12 mouse cellular contexts compared by ENCODE assay signal in genomic region chr2:104491221-104491795, GRCm38 (mm10). TPM values are rescaled to one million over a fixed set of nuclear protein-coding genes. Genes with fewer than 3 reads are reported as not detected.
DNase-seq lines count a peak whose midpoint lies in the region; ATAC-seq and TF ChIP-seq lines count a peak whose summit lies in the region.
"Had no signal": no experiment of that assay in that cellular context is flagged by ENCODE, and none has a peak within 500 bp of the region (broad histone marks: within the 10 kb centered on the region; RNA-seq: fewer than 3 reads in every experiment).

No protein-coding gene starts in this region.

- DNase-seq in gastrocnemius, adult 2 months, result no peak
- no peak for DNase-seq in gastrocnemius, postnatal 25 days
- no peak for DNase-seq in left cerebral cortex, adult 2 months (ENCODE audit: extremely low spot score in 1 of 2, low spot score in 2 of 2)
- no peak for DNase-seq in left cerebral cortex, postnatal 4 days
- DNase-seq in Muller cell, postnatal 12 days (ENCODE audit: inconsistent ontology term), result peak; percentile 19
- no peak for DNase-seq in liver, postnatal 0 days
- DNase-seq in layer of hippocampus, adult 9-11 months, result no peak
- DNase-seq: cerebellum, adult 9-10 months; kidney, adult 2 months; thymus, postnatal 14 days had no signal

- no peaks in the 10 kb centered on the region for H3K27me3 ChIP-seq in liver, postnatal 0 days (ENCODE audit: insufficient read depth, low read length)

- peak overlapping the region; percentile 100 for H3K27ac ChIP-seq in gastrocnemius, adult 2 months
- H3K27ac ChIP-seq in left cerebral cortex, adult 2 months, result no peak overlapping the region
- H3K27ac ChIP-seq in liver, postnatal 0 days (ENCODE audit: low read depth), result no peak overlapping the region
- H3K27ac ChIP-seq: forebrain, embryonic 10.5 days had no signal

- H3K4me2 ChIP-seq in liver, postnatal 0 days (ENCODE audit: low read depth, low read length), result peak overlapping the region; percentile 53

- 27% methylated on average over 2 of the region's 2 CpGs for WGBS in liver, postnatal 0 days (ENCODE audit: insufficient replicate concordance)

- no peak overlapping the region for H3K9ac ChIP-seq in liver, postnatal 0 days (replicated peaks)

- no peaks in the 10 kb centered on the region for H3K9me3 ChIP-seq in liver, postnatal 0 days (ENCODE audit: low read length)
- H3K9me3 ChIP-seq: forebrain, embryonic 10.5 days had no signal

- H3K36me3 ChIP-seq in liver, postnatal 0 days (replicated peaks; ENCODE audit: insufficient read depth, low read length), result no peaks in the 10 kb centered on the region
- H3K36me3 ChIP-seq: forebrain, embryonic 10.5 days had no signal

- intact Hi-C loops in gastrocnemius, adult 2 months (cut with DNase I), result loop anchor here (5.0 to 10.0 kb wide), 2 partner anchors 354 to 697 kb away; partner anchors contain the start of gene Caprin1
- intact Hi-C loops in left cerebral cortex, adult 2 months (cut with DNase I), result loop anchor here (5.0 to 10.0 kb wide), 2 partner anchors 34 to 157 kb away; no protein-coding TSS in a partner anchor
- intact Hi-C loops in left cerebral cortex, postnatal 4 days (cut with DNase I), result loop anchor here (10.0 kb wide), 2 partner anchors 47 to 93 kb away; no protein-coding TSS in a partner anchor

- peaks cover 17% of the 10 kb centered on the region; the same call in 1 of the 2 replicates for H3K4me1 ChIP-seq in liver, postnatal 0 days (ENCODE audit: insufficient read depth)

- peak overlapping the region; percentile 100 for H3K4me3 ChIP-seq in gastrocnemius, adult 2 months
- peak overlapping the region; percentile 91 for H3K4me3 ChIP-seq in left cerebral cortex, adult 2 months
- peak overlapping the region; percentile 3; the same call in 1 of the 2 replicates for H3K4me3 ChIP-seq in liver, postnatal 0 days (ENCODE audit: low read depth, low read length)
- H3K4me3 ChIP-seq: forebrain, embryonic 10.5 days had no signal

- TF ChIP-seq EP300 in liver, postnatal 0 days (IDR thresholded peaks at IDR 0.05; ENCODE audit: low read depth), result no peak

- TF ChIP-seq CTCF in gastrocnemius, adult 2 months (IDR thresholded peaks at IDR 0.05), result no peak
- no peak for TF ChIP-seq CTCF in left cerebral cortex, adult 2 months (IDR thresholded peaks at IDR 0.05)
- no peak for TF ChIP-seq CTCF in liver, postnatal 0 days (IDR thresholded peaks at IDR 0.05; ENCODE audit: low read depth)

- ATAC-seq in liver, postnatal 0 days, result no peak
- no peak for ATAC-seq in megakaryocyte-erythroid progenitor cell, adult 5-6 weeks (replicated peaks; ENCODE audit: low FRiP score, low TSS enrichment, poor library complexity, severe bottlenecking)

RNA-seq across cellular contexts. Expression of gene Hipk3, which starts 2.9 kb away (rescaled TPM):
- total RNA-seq in gastrocnemius, adult 2 months (2021), result 100 to 1,000 TPM; 228 to 267 TPM
- total RNA-seq in gastrocnemius, postnatal 25 days (2021), result 100 to 1,000 TPM; 158 to 199 TPM
- 100 to 1,000 TPM in 1 of 2 experiments, 10 to 100 TPM in 1; 95.6 to 101 TPM for total RNA-seq in left cerebral cortex, adult 2 months (2021)
- total RNA-seq in left cerebral cortex, postnatal 4 days (2021), result 10 to 100 TPM; 49.0 to 52.8 TPM
- polyA plus RNA-seq in liver, postnatal 0 days (2015; fragmentation: Nextera tagmentation; extraction: Ambion mirVana), result 6.0 and 6.3 TPM in 2 replicates
- 23.9 and 32.3 TPM in 2 replicates for total RNA-seq in megakaryocyte-erythroid progenitor cell, adult 5-6 weeks (2014; fragmentation: Nextera tagmentation)
- 23.5 and 29.3 TPM in 2 replicates for total RNA-seq in megakaryocyte-erythroid progenitor cell, adult 5-6 weeks (2017)

Comparison
In these comparisons a context has a peak if more than half of its experiments do, and no peak if none do; other contexts are left out.
1. H3K4me3 ChIP-seq: peak in every context shown above with its lines; median percentile 100 in gastrocnemius, adult 2 months; 91 in left cerebral cortex, adult 2 months; 3 in liver, postnatal 0 days.